Mouse (Mus musculus) c-Kit-negative CD71-positive TER-119-positive erythroid progenitor cells, embryonic 14.5 days (primary cell): ENCODE data around the gene Ip6k2.

ENCODE experiments used
- DNase-seq: peaks from one replicate; pipeline ENCODE4 v3.0.0-alpha.2; 2013; ENCODE audit warnings: low read depth, low spot score

The Ip6k2 gene

GRCm38 (mm10) chr9:108820077-108820476 is 36.5 kb downstream of the Ip6k2 start:
- DNase-seq = no peak

GRCm38 (mm10) chr9:108824144-108824685 is 40.6 kb downstream of the Ip6k2 start:
- no peak for DNase-seq

- DNase-seq = no peak
Observed at GRCm38 (mm10) chr9:108824755-108825413, 41.3 kb downstream of the Ip6k2 start.

- DNase-seq = no peak
Observed at GRCm38 (mm10) chr9:108825820-108826699, 42.5 kb downstream of the Ip6k2 start, which contains the start of gene Celsr3. TSS of gene Celsr3 (plus strand) at chr9:108826320.

GRCm38 (mm10) chr9:108826700-108827340 is 43.2 kb downstream of the Ip6k2 start:
- no peak for DNase-seq

GRCm38 (mm10) chr9:108827454-108827853 is 43.9 kb downstream of the Ip6k2 start:
- no peak for DNase-seq

- no peak for DNase-seq
Observed at GRCm38 (mm10) chr9:108827906-108828305, 44.3 kb downstream of the Ip6k2 start.

- no peak for DNase-seq
Observed at GRCm38 (mm10) chr9:108831637-108832036, 48.0 kb downstream of the Ip6k2 start.

GRCm38 (mm10) chr9:108832390-108833108 is 49.0 kb downstream of the Ip6k2 start:
- DNase-seq = peak; percentile 56

GRCm38 (mm10) chr9:108842989-108843388 is 59.4 kb downstream of the Ip6k2 start:
- no peak for DNase-seq

- DNase-seq = no peak
Observed at GRCm38 (mm10) chr9:108845390-108845789, 61.8 kb downstream of the Ip6k2 start.

GRCm38 (mm10) chr9:108847374-108847773 is 63.8 kb downstream of the Ip6k2 start:
- DNase-seq = no peak

- DNase-seq = no peak
Observed at GRCm38 (mm10) chr9:108848419-108848818, 64.8 kb downstream of the Ip6k2 start.

- no peak for DNase-seq
Observed at GRCm38 (mm10) chr9:108852976-108853375, 69.4 kb downstream of the Ip6k2 start, which contains the start of gene Slc26a6. TSS of gene Slc26a6 (plus strand) at chr9:108853283.

- peak; percentile 65 for DNase-seq
Observed at GRCm38 (mm10) chr9:108853635-108854240, 70.1 kb downstream of the Ip6k2 start.

GRCm38 (mm10) chr9:108854241-108854696 is 70.7 kb downstream of the Ip6k2 start:
- peak; percentile 54 for DNase-seq

GRCm38 (mm10) chr9:108855335-108855734 is 71.7 kb downstream of the Ip6k2 start:
- no peak for DNase-seq
